Mouse (Mus musculus) intestine, embryonic 14.5 days (tissue): Measurements from ENCODE around the gene Nr5a2. TPM values are rescaled to one million over a fixed set of nuclear protein-coding genes. Genes with fewer than 3 reads are reported as not detected.

ENCODE experiments used
- ATAC-seq: fragments of 200-750 bp; cut with Nextera tagmentation; replicated peaks from 2 replicates; pipeline ENCODE4 v1.8.0; 2017; ENCODE audit warnings: low read depth, moderate number of reproducible peaks, moderate TSS enrichment, moderate library complexity; ENCODE audit not compliant: low FRiP score, low TSS enrichment
- DNase-seq: peaks from one replicate; pipeline ENCODE4 v3.0.0-alpha.2; 2018; ENCODE audit warnings: low spot score
- H3K27ac ChIP-seq: fragments of 300-500 bp; sonication (generic); 2 replicates; pipeline ENCODE4 v1.5.1; 2014; ENCODE audit warnings: low read depth, mild to moderate bottlenecking, control low read depth
- H3K27me3 ChIP-seq: fragments of 300-500 bp; sonication (generic); replicated peaks from 2 replicates; pipeline ENCODE4 v1.6.1; 2014; ENCODE audit warnings: low read length, control low read depth; ENCODE audit not compliant: control insufficient read depth, insufficient read depth
- H3K36me3 ChIP-seq: fragments of 300-500 bp; sonication (generic); 2 replicates; pipeline ENCODE4 v1.6.1; 2014; ENCODE audit warnings: low read length, control low read depth; ENCODE audit not compliant: control insufficient read depth, insufficient read depth
- H3K4me1 ChIP-seq: fragments of 300-500 bp; sonication (generic); replicated peaks from 2 replicates; pipeline ENCODE4 v1.6.1; 2014; ENCODE audit warnings: low read length, control low read depth, mixed read lengths; ENCODE audit not compliant: control insufficient read depth, insufficient read depth
- H3K4me2 ChIP-seq: fragments of 300-500 bp; sonication (generic); 2 replicates; pipeline ENCODE4 v1.6.1; 2014; ENCODE audit warnings: low read length
- H3K4me3 ChIP-seq: fragments of 300-500 bp; sonication (generic); 2 replicates; pipeline ENCODE4 v1.5.1; 2014; ENCODE audit warnings: low read depth, low read length, control low read depth, mixed read lengths
- H3K9ac ChIP-seq: fragments of 300-500 bp; sonication (generic); 2 replicates; pipeline ENCODE4 v1.6.1; 2014; ENCODE audit warnings: mild to moderate bottlenecking, low read length
- H3K9me3 ChIP-seq: fragments of 300-500 bp; sonication (generic); 2 replicates; pipeline ENCODE4 v1.6.1; 2016; ENCODE audit warnings: low read length, control low read depth; ENCODE audit not compliant: control insufficient read depth
- WGBS: fragments of 180-500 bp; shearing (Covaris S2); extraction: QIAGEN DNeasy Blood & Tissue Kit; methylation state at CpG from one replicate; pipeline ENCODE4 v1.1.7; 2014; 5-methylcytosine and 5-hydroxymethylcytosine counted together
- polyA plus RNA-seq: library from polyadenylated mRNA; unstranded; fragments of >200 nt; fragmentation: Nextera tagmentation; extraction: Ambion mirVana; gene quantifications from 2 replicates; pipeline ENCODE4 v1.2.1, GENCODE M21; 2014

The Nr5a2 gene
- polyA plus RNA-seq, 1 experiment from 2014 or later: 10.0 TPM

- H3K27ac ChIP-seq: peak overlapping the region; percentile 22; the same call in 1 of the 2 replicates
- peak overlapping the region; percentile 73 for H3K4me2 ChIP-seq
- DNase-seq (no peak), ATAC-seq (no peak)
- H3K9me3 ChIP-seq: no peaks in the 10 kb centered on the region
- H3K9ac ChIP-seq: peak overlapping the region; percentile 47
- H3K27me3 ChIP-seq: peaks cover 78% of the 10 kb centered on the region
- 2% methylated on average over 20 of the region's 20 CpGs for WGBS
- H3K4me1 ChIP-seq: peaks cover 6% of the 10 kb centered on the region; the same call in 1 of the 2 replicates
- H3K4me3 ChIP-seq: peak overlapping the region; percentile 43
- no peaks in the 10 kb centered on the region for H3K36me3 ChIP-seq
Observed at GRCm38 (mm10) chr1:136947394-136948126, 12.7 kb downstream of the Nr5a2 start.

- Histone ChIP-seq H3K4me1 (peaks cover 3% of the 10 kb centered on the region; the same call in 1 of the 2 replicates), H3K9me3 (no peaks in the 10 kb centered on the region), H3K9ac (peak overlapping the region; percentile 47), H3K27ac (peak overlapping the region; percentile 22; the same call in 1 of the 2 replicates), H3K4me2 (peak overlapping the region; percentile 73), H3K4me3 (peak overlapping the region; percentile 43), H3K36me3 (no peaks in the 10 kb centered on the region), H3K27me3 (peaks cover 73% of the 10 kb centered on the region)
- 2% methylated on average over 18 of the region's 18 CpGs for WGBS
- ATAC-seq: no peak
- DNase-seq: peak; percentile 76
Observed at GRCm38 (mm10) chr1:136946806-136947393, 13.3 kb downstream of the Nr5a2 start.

DNA sequence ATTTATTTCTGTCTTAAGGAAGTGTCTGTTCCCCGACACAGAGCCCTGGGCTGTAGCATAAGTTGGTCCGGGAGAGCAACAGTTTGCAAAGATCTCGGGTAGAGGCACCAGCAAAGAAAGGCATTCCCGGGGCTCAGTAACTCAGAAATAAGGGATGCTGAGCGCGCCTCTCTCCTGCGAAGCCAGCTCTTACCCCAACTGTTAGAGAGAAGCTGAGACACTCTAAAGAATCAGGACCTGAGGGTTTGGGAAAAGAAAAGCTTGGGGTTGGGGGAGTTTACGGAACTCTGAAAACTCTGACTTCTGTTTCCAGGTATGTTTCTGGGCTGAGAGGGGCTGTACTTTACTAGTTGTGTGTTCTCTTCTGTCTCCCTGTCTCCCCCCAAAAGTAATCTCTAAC is 13.8 kb downstream of the Nr5a2 start:
- Histone ChIP-seq H3K4me2 (peak overlapping the region; percentile 73), H3K4me1 (peaks cover 3% of the 10 kb centered on the region; the same call in 1 of the 2 replicates), H3K36me3 (no peaks in the 10 kb centered on the region), H3K9me3 (no peaks in the 10 kb centered on the region), H3K27ac (no peak overlapping the region), H3K27me3 (peaks cover 70% of the 10 kb centered on the region), H3K4me3 (peak overlapping the region; percentile 43), H3K9ac (peak overlapping the region; percentile 47; the same call in 1 of the 2 replicates)
- no peak for ATAC-seq
- WGBS: 3% methylated on average over 8 of the region's 8 CpGs
- no peak for DNase-seq

- Histone ChIP-seq H3K36me3 (no peaks in the 10 kb centered on the region), H3K4me2 (peak overlapping the region; percentile 73), H3K27ac (no peak overlapping the region), H3K4me1 (peaks cover 3% of the 10 kb centered on the region; the same call in 1 of the 2 replicates), H3K27me3 (peaks cover 65% of the 10 kb centered on the region), H3K4me3 (peak overlapping the region; percentile 43), H3K9ac (no peak overlapping the region), H3K9me3 (no peaks in the 10 kb centered on the region)
- DNase-seq (no peak), ATAC-seq (peak; percentile 63)
- 3% methylated on average over 10 of the region's 10 CpGs for WGBS
Observed at GRCm38 (mm10) chr1:136945876-136946275, 14.4 kb downstream of the Nr5a2 start.

DNA sequence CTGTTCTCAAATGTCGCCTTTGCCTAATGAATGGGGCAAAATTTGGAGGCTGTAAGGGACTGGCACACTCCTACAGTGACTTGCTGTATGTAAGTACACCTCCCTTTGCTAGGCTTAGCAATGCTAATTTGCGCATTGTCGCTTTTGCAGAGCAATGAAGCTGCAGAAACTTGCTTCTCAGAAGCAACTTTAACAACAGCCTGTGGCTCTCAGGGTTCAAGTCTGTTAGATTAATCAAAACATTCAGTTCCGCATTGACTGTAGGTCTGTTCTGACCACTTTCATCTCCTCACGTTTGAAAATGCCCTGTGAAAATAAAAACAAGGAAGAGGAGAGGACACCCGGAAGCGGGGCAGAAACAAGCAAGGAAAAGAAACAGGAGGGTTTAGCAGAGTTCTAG is 14.8 kb downstream of the Nr5a2 start:
- Histone ChIP-seq H3K4me2 (peak overlapping the region; percentile 73), H3K27ac (no peak overlapping the region), H3K4me3 (peak overlapping the region; percentile 43), H3K9me3 (no peaks in the 10 kb centered on the region), H3K4me1 (peaks cover 3% of the 10 kb centered on the region; the same call in 1 of the 2 replicates), H3K27me3 (peaks cover 60% of the 10 kb centered on the region), H3K9ac (no peak overlapping the region), H3K36me3 (no peaks in the 10 kb centered on the region)
- 12% methylated on average over 7 of the region's 7 CpGs for WGBS
- ATAC-seq: no peak
- DNase-seq: no peak

- H3K9me3 ChIP-seq: no peaks in the 10 kb centered on the region
- no peak overlapping the region for H3K9ac ChIP-seq
- H3K4me3 ChIP-seq: no peak overlapping the region
- H3K4me1 ChIP-seq: no peaks in the 10 kb centered on the region
- DNase-seq: no peak
- ATAC-seq: no peak
- 82% methylated on average over 5 of the region's 5 CpGs for WGBS
- H3K4me2 ChIP-seq: no peak overlapping the region
- no peaks in the 10 kb centered on the region for H3K36me3 ChIP-seq
- H3K27me3 ChIP-seq: peaks cover 14% of the 10 kb centered on the region
- no peak overlapping the region for H3K27ac ChIP-seq
Observed at GRCm38 (mm10) chr1:136940603-136941002, 19.6 kb downstream of the Nr5a2 start.

DNA sequence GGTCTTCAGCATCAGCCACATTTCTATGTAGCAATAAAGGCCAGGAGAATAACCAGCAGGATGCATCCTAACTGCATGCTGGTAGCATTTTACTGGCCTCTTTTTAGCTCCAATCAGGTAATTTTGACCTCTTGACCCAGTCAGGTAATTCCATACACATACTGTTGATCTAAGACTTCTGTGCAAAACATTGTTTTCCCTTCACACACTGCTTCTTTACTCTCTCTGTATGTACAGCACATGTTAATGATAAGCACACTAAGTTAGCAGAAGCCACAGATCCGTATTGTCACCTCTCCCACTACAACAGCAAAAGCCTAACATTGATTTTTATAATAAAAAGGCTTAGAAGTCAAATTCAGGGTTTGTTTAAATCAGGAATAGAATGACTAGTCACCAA is 21.0 kb downstream of the Nr5a2 start:
- WGBS: 59% methylated on average over 1 of the region's 1 CpGs
- DNase-seq: no peak

DNA sequence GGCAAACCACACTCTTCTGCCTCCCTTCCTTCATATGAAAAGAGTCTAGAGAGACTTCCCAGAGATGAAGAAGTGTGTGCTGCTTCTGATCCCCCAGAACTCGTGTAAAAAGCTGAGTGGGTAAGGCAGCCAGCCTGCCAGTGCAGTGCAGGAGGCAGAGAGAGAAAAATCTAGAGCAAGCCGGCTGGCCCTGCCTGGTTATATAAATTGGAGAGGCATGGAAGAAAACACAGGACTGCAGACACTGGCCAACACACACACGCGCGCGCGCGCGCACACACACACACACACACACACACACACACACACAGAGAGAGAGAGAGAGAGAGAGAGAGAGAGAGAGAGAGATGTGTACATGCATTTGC is 24.3 kb downstream of the Nr5a2 start:
- no peaks in the 10 kb centered on the region for H3K9me3 ChIP-seq
- DNase-seq (no peak), ATAC-seq (no peak)
- H3K4me3 ChIP-seq: no peak overlapping the region
- H3K36me3 ChIP-seq: no peaks in the 10 kb centered on the region
- no peaks in the 10 kb centered on the region for H3K4me1 ChIP-seq
- no peak overlapping the region for H3K4me2 ChIP-seq
- H3K27me3 ChIP-seq: no peaks in the 10 kb centered on the region
- no peak overlapping the region for H3K27ac ChIP-seq
- no peak overlapping the region for H3K9ac ChIP-seq
- WGBS: 78% methylated on average over 9 of the region's 9 CpGs

More for the DNA sequence above, 21.0 kb downstream of the Nr5a2 start:
- Histone ChIP-seq H3K36me3 (no peaks in the 10 kb centered on the region), H3K27me3 (0 out of 2 replicates have a peak, but pooled peaks cover 2% of the 10 kb centered on the region), H3K4me1 (no peaks in the 10 kb centered on the region), H3K4me2 (no peak overlapping the region), H3K9me3 (no peaks in the 10 kb centered on the region), H3K27ac (no peak overlapping the region), H3K9ac (no peak overlapping the region), H3K4me3 (no peak overlapping the region)
- ATAC-seq: no peak
